Mouse (Mus musculus) v-Abl transformed pro-B cells (cell line): ENCODE results near the gene Trpm5.

Experiments used
- in situ Hi-C, 2 experiments: fragments of 400-800 bp; cut with MboI; formaldehyde crosslinking; loops; one replicate each; pipeline ENCODE4 v1.15.1; 2025; ENCODE audit not compliant: unreplicated experiment in 2 of 2

The Trpm5 gene

GRCm38 (mm10) chr7:143049331-143049730, 45.1 kb downstream of the Trpm5 start:
- in situ Hi-C loops = no loop called here

GRCm38 (mm10) chr7:143046358-143046757, 48.1 kb downstream of the Trpm5 start:
- in situ Hi-C loops = no loop called here

GRCm38 (mm10) chr7:143044826-143045206, 49.6 kb downstream of the Trpm5 start:
- in situ Hi-C loops = no loop called here

GRCm38 (mm10) chr7:143044049-143044825, 50.2 kb downstream of the Trpm5 start:
- in situ Hi-C loops = no loop called here

- in situ Hi-C loops = no loop called here
Measured at GRCm38 (mm10) chr7:143042897-143043300, 51.5 kb downstream of the Trpm5 start.

GRCm38 (mm10) chr7:143042089-143042488, 52.4 kb downstream of the Trpm5 start:
- in situ Hi-C loops = no loop called here

- in situ Hi-C loops = no loop called here
Measured at GRCm38 (mm10) chr7:143041138-143041822, 53.2 kb downstream of the Trpm5 start.

- in situ Hi-C loops = no loop called here
Measured at GRCm38 (mm10) chr7:143040561-143040960, 53.9 kb downstream of the Trpm5 start.

- in situ Hi-C loops = no loop called here
Measured at GRCm38 (mm10) chr7:143038174-143038931, 56.1 kb downstream of the Trpm5 start.

GRCm38 (mm10) chr7:143037306-143037705, 57.1 kb downstream of the Trpm5 start:
- in situ Hi-C loops = no loop called here

GRCm38 (mm10) chr7:143036787-143037186, 57.7 kb downstream of the Trpm5 start:
- in situ Hi-C loops = no loop called here

- in situ Hi-C loops = no loop called here
Measured at GRCm38 (mm10) chr7:143034519-143035450, 59.7 kb downstream of the Trpm5 start.

GRCm38 (mm10) chr7:143034112-143034511, 60.3 kb downstream of the Trpm5 start:
- in situ Hi-C loops = no loop called here

GRCm38 (mm10) chr7:143033581-143033980, 60.9 kb downstream of the Trpm5 start:
- in situ Hi-C loops = no loop called here

GRCm38 (mm10) chr7:143031816-143032215, 62.6 kb downstream of the Trpm5 start:
- in situ Hi-C loops = no loop called here

- in situ Hi-C loops = no loop called here
Measured at GRCm38 (mm10) chr7:143027196-143027595, 67.2 kb downstream of the Trpm5 start.

- in situ Hi-C loops = no loop called here
Measured at GRCm38 (mm10) chr7:143025496-143025895, 68.9 kb downstream of the Trpm5 start.

GRCm38 (mm10) chr7:143024293-143024692, 70.1 kb downstream of the Trpm5 start:
- in situ Hi-C loops = no loop called here

GRCm38 (mm10) chr7:143023499-143023898, 70.9 kb downstream of the Trpm5 start:
- in situ Hi-C loops = no loop called here
